Mouse (Mus musculus) adrenal gland, postnatal 14 days (tissue): ENCODE measurements around the gene Hpse2. TPM values are rescaled to one million over a fixed set of nuclear protein-coding genes. Genes with fewer than 3 reads are reported as not detected.

Source experiments
- total RNA-seq: library from RNA; stranded (reverse); gene quantifications from 2 replicates; pipeline ENCODE4 v1.2.3, GENCODE M21; 2021

The Hpse2 gene
- total RNA-seq, 1 experiment from 2014 or later, result not detected

Other genes with a start within 250 kb of the Hpse2 start
- gene Cnnm1, start 52.1 kb upstream of the Hpse2 start, total RNA-seq, result 0.41 and 0.48 TPM in 2 replicates
- 184 and 213 TPM in 2 replicates for gene Got1, start 136.2 kb upstream of the Hpse2 start, total RNA-seq
- gene Nkx2-3, start 224.0 kb upstream of the Hpse2 start, total RNA-seq, result not detected in 2 replicates